Mouse (Mus musculus) kidney, adult 2 months (tissue): ENCODE results near the gene Echdc3.

Experiments used
- CTCF ChIP-seq: fragments of 200-500 bp; conservative IDR thresholded peaks from 2 replicates; pipeline ENCODE4 v1.5.1; 2011; ENCODE audit warnings: low read depth, mild to moderate bottlenecking, control low read depth, low read length, moderate library complexity, mixed read lengths; ENCODE audit not compliant: insufficient read depth, insufficient read length
- POLR2A ChIP-seq: fragments of 200-500 bp; IDR thresholded peaks from one replicate; pipeline ENCODE4 v1.6.1; 2011; ENCODE audit warnings: low read depth, low read length, control low read depth

DNA sequence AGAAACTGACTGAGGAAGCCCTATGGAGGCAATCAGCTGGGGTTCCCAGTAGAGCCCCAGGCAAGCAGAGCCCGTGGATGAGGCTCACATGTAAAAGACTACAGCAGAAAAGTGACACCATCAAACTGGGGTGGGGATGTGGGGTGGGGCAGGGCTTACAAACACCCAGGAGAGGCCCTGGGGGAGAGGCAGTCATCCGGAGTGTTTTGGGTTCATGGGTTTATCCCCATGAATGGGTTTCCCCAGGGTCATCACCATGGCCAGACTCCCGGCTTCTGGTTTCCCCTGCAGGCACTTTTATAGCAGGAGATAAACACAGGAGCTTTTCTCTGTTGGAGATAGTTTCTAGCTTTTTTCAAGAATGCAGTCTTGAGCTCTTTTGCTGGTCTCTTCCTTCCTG, 39.8 kb downstream of the Echdc3 start:
- no peak for TF ChIP-seq POLR2A
- no peak for TF ChIP-seq CTCF
